Mouse (Mus musculus): ENCODE data around the gene Mep1a. TPM values are rescaled to one million over a fixed set of nuclear protein-coding genes. Genes with fewer than 3 reads are reported as not detected.
"Not testable (repeated sequence)": the region's sequence is repeated elsewhere in the genome, so short reads cannot be mapped to it uniquely, and the experiment has no call there.

Gene Mep1a
- total RNA-seq (2021), result not detected

DNA sequence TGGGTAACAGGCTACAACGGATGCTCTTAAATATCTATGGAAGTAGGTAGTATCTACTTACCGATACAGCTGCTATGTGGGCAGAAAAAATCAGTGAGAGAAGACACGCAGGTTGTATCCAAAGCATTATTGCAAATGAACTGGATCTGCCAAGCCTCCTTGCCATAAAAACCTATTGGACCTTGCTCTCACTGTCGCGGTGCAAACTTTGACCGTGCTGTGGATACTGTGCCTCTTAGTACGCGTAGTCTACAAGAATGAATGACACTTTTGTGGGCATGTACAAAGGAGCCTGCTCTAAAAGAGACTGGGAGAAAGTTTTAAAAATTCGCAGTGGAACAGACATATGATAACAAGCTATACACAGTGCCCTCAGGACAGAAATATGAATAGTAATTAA is at the start of gene Mep1a:
Gene Mep1a (minus strand): TSS at position 221 of the 400 bp plus-strand sequence.
- intact Hi-C loops (cut with DNase I), result no loop called here
- no peak for DNase-seq

- intact Hi-C loops (cut with DNase I), result no loop called here
- no peak for DNase-seq
Measured at GRCm38 (mm10) chr17:43551122-43551630, 48.6 kb upstream of the Mep1a start.

- intact Hi-C loops (cut with DNase I), result no loop called here
Measured at GRCm38 (mm10) chr17:43544040-43544439, 41.4 kb upstream of the Mep1a start.

GRCm38 (mm10) chr17:43543539-43543938 is 40.9 kb upstream of the Mep1a start, which contains the start of gene Ankrd66:
TSS of gene Ankrd66 (minus strand) at chr17:43543639.
- DNase-seq, result no peak
- intact Hi-C loops (cut with DNase I), result no loop called here

More at GRCm38 (mm10) chr17:43544040-43544439, 41.4 kb upstream of the Mep1a start:
- DNase-seq, result no peak

DNA sequence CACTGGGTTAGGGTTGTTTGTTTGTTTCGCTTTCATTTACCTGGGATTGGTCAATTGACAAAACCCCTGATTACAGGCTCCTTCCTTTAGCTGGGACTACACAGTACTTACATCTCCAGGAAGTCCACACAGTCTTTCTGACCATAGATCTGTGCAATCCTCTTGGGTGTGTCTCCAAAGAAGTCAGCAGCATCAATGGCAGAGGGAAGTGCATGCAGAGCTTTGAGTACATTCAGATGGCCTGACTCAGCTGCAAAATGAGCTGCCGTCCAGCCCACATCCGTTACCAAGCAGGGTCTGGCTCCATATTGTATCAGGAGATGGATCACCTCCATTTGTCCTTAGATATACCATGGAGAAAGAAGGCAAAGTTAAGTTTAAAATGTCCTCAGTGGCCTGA is 36.2 kb upstream of the Mep1a start:
- intact Hi-C loops (cut with DNase I), result no loop called here
- no peak for DNase-seq

- DNase-seq; intact Hi-C loops (cut with DNase I): not testable (repeated sequence)
Measured at GRCm38 (mm10) chr17:43536841-43537240, 34.2 kb upstream of the Mep1a start.

DNA sequence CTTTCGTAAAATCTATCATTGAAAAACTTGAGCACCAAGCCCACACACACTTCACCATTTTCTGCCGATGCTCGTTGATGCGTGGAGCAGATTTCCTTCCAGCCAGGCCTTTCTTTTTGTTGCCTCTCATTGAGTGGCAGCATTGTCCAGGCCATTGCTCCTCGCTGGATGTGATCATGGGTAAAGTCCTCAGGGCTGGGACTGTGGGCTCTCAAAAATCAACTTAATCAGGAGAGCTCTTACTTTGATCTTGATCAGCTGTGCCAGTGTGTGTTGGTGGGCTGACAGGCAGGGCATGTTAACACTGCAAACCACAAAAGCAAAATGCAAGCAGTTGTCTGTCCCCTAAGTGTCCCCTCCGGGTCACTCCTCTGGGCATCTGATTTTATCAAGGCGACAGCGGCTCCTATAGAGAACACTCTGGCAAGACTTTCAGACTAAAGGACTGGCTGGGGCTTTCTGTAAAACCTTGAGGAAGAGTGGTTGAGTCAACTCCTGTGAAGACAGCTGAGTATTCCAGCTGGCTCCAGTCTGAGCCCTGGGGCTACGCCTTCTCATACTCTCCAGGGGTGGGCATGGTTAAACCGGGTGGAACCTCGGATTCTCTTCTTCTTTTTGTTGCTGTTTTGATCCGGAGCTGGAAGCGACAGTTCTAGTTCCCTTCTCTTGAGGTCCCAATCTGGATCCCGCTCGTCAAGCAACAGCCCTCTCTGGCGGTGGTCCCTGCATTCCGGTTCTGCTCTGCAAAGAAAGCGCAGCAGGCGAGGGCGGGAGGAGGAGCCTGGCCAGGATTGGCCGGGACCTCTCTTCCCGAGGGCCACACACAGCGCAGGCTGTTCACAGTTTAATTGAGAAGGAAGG is 32.0 kb upstream of the Mep1a start:
- DNase-seq, result peak; percentile 77
- intact Hi-C loops (cut with DNase I), result no loop called here

GRCm38 (mm10) chr17:43531192-43531591 is 28.6 kb upstream of the Mep1a start:
- DNase-seq, result no peak
- intact Hi-C loops (cut with DNase I), result no loop called here

DNA sequence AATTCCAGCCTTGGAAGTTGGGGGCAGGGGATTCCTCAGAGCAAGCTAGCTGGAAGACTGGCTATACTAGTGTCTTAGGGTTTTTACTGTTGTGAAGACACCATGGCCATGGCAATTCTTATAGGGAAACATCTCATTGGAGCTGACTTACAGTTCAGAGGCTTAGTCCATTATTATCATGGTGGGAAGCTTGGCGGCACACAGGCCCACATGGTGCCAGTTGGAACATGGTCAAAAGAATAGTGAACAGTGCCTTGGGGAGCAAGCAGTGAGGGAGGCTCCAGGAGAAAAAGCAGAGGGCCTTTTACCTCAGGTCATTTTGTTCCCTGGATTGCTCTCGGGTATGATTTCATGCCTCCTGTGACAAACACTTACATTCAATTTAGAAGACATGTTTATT is 27.9 kb upstream of the Mep1a start:
- intact Hi-C loops (cut with DNase I), result no loop called here
- peak; percentile 29 for DNase-seq

DNA sequence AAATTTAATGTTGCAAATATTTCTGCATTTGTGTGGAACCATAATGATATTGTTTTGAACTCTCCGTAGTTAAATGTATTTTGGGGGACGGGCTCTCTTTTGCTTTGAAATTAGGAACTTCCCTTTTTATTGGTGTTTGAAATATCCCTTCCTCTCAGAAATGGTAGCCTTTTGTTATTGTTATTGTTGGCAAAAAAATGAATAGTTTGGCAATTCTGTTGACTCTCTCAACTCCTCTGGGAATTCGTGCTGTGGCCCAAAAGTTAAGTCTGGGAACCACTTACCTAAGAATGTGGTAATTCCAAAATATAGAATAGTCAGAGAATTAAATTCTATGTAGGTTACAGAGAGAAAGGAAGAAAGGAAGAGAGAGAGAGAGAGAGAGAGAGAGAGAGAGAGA is 17.6 kb upstream of the Mep1a start:
- intact Hi-C loops (cut with DNase I), result no loop called here

DNA sequence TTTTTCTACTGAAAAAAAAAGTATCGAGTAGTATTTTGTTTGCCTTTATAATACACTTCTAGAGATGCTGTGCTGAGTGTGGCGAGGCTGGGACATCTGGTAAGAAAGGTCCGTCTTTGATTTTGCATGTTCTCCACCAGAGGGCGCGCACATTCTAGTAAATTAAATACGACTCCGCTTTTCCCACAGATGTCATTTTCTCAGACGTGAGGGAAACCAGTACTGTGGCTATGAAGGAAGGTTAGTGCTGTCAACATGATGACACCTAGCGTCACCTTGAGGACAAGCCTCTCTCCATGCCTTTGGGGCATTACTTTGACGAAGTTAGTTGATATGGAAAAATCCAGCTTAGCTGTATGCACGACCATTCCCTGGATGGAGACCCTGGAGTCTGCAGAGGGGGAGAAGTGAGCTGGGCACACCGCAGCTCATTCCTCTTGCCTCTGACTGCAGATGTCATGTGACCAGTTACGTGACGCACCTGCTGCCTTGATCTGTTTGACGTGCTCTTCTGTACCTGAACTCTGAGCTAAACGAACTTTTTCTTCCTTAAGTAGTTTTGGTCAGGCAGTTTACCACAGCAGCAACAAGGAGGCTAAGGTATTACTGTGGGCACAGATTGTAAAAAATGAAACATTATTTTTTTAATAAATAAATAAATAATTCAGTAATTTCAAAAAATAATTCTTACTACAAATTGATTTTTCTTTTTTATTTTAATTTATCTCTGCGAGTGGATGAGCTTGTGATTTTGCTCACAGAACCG is 16.2 kb upstream of the Mep1a start:
- intact Hi-C loops (cut with DNase I), result loop anchor here (5.0 kb wide), 1 partner anchor 93 kb away; no protein-coding TSS in a partner anchor
- peak; percentile 78 for DNase-seq

More for the DNA sequence above, 17.6 kb upstream of the Mep1a start:
- DNase-seq, result no peak

DNA sequence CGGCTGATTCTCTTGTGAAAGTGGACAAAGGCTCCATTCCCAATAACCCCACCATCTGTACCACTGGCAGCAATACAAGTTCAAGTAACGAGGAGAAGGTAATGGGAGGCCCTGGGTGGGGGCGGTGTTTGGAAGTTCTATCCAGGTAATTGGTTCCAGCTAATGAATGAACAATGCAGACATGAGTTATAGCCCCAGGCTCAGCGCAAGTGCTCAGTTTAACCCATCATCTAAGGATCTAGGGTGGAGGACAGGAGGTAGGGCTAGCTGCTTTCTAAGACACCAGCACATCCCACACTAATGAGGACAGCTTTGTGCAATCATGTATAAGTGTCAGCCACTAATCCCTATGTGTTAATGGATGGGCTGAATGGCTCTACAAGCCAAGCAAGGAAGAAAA is 8.2 kb upstream of the Mep1a start:
- no peak for DNase-seq
- intact Hi-C loops (cut with DNase I), result no loop called here

DNA sequence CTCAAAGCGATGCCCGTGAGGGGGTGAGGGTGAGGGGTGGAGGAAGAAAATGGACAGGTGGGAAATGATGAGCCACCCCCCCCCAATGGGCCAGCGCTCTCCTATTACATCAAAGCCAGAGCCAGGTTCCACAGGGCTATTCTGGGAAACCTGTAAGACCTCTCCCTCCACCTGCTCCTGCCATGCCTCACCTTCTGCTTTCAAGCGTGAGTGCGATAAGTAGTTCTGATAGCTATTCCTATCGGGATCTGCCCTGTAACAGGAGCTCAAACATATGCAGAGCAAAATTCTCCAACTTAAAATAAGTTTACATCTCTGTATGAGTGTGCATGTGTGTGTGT is 2.0 kb upstream of the Mep1a start:
- DNase-seq, result no peak
- intact Hi-C loops (cut with DNase I), result no loop called here

- DNase-seq, result no peak
- intact Hi-C loops (cut with DNase I), result no loop called here
Measured at GRCm38 (mm10) chr17:43503861-43504593, 1.4 kb upstream of the Mep1a start.

DNA sequence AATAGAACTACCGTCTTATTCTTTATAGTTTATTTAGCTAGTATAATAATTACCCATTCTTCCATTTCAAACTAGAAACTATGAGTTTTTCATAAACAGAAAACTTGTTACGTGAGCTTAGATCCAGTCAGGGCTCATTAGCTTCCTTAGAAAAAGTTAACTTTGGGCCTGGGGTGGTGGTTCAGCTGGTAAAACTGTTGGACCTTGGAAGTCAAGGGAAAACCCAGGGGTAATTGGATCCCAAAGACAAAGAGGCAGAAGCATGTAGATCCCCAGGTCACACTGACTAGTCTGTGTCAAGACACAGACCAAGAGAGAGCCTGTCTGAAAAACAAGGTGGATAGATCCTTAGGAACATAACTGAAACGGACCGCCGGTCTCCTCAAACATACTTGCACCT is 981 bp downstream of the Mep1a start:
- DNase-seq, result no peak
- intact Hi-C loops (cut with DNase I), result no loop called here

- intact Hi-C loops (cut with DNase I), result no loop called here
Measured at GRCm38 (mm10) chr17:43501223-43501622, 1.4 kb downstream of the Mep1a start.

DNA sequence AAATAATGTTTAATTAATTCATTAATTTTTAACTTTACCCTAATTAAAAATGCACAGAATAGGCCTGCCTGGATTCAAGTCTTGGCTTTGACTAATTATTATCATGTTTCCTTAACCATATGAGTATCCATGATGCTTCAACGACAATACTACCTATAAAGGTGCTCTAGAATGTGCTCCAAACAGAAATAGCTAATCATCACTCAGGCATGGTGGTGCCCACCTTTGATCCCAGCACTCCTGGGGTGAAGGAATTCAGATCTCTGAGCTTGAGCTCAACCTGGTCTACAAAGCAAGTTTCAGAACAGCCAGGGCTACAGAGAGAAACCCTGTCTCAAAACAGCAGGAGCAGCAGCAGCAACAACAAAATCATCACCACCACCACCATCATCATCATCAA is 2.1 kb downstream of the Mep1a start:
- intact Hi-C loops (cut with DNase I), result no loop called here
- no peak for DNase-seq

More at GRCm38 (mm10) chr17:43501223-43501622, 1.4 kb downstream of the Mep1a start:
- DNase-seq, result no peak

DNA sequence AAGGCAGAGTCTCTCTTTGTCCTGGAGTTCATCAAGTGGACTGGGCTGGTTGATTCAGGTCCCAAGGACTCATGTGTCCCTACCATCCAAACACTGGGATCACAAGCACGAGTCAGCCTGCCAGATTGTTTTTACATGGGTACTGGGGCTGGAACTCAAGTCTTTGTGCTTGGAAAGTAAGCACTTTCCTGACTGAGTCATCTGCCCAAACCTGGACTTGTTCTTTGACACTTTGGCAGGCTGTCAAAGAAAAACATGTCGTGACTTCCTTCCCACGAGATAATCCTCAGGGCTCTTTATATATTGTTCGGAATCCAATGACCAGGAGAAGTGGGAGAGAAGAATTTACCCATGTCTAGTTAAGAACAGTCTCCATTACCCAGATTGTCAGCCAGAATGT is 5.1 kb downstream of the Mep1a start:
- DNase-seq, result no peak
- intact Hi-C loops (cut with DNase I), result no loop called here

DNA sequence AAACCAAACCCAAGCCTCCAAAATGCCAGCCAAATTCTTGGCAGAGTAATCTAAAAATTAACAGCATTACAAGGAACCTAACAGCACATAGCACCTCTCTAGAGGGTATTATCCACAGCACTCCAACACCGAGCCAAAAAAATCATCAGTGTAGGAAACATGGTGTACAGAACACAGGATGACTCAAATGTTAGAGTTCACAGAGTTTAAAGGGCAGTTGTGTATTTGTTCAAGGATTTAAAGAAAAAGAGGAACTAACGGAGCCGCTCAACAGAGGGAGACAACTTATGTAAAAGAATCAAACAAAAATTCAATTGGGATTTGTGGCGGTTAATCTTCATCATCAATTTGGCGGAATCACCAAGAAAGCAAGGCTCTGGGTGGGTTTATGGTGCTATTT is 7.1 kb downstream of the Mep1a start:
- intact Hi-C loops (cut with DNase I), result no loop called here
- DNase-seq, result no peak

DNA sequence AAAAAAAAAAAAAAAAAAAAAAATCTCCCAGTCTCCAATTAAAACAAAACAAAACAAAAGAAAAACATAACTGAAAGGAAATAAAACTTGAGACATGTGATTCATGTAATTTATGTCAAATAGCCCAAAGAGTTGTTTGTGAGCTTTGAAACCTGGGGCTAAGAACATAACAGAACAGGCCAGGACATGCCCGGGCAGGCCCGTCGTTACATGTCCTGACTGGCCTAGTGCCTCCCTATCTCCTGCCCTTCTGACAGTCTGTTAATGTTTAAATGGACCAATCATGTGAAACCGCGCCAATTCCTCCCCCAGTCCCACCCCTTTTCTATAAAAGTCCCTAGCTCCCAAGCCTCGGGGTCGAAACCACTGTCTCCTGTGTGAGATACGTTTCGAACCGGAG is 12.2 kb downstream of the Mep1a start:
- intact Hi-C loops (cut with DNase I); DNase-seq: not testable (repeated sequence)
